Mouse (Mus musculus) stomach, embryonic 14.5 days (tissue): ENCODE measurements around the gene 2310039H08Rik. TPM values are rescaled to one million over a fixed set of nuclear protein-coding genes. Genes with fewer than 3 reads are reported as not detected.

Source experiments
- ATAC-seq: fragments of 200-750 bp; cut with Nextera tagmentation; 2 replicates; pipeline ENCODE4 v1.8.0; 2017; ENCODE audit warnings: low read depth, moderate TSS enrichment; ENCODE audit not compliant: insufficient number of reproducible peaks, insufficient read depth, low FRiP score
- H3K27ac ChIP-seq: fragments of 300-500 bp; sonication (generic); 2 replicates; pipeline ENCODE4 v1.5.1; 2014; ENCODE audit warnings: mild to moderate bottlenecking, low read length, moderate library complexity, mixed read lengths
- H3K27me3 ChIP-seq: fragments of 300-500 bp; sonication (generic); 2 replicates; pipeline ENCODE4 v1.6.1; 2014; ENCODE audit warnings: low read length, control low read depth, mixed read lengths; ENCODE audit not compliant: control insufficient read depth, insufficient read depth
- H3K36me3 ChIP-seq: fragments of 300-500 bp; sonication (generic); 2 replicates; pipeline ENCODE4 v1.6.1; 2014; ENCODE audit warnings: mild to moderate bottlenecking, control low read depth, low read length, moderate library complexity, mixed read lengths; ENCODE audit not compliant: control insufficient read depth, insufficient read depth
- H3K4me1 ChIP-seq: fragments of 300-500 bp; sonication (generic); 2 replicates; pipeline ENCODE4 v1.6.1; 2014; ENCODE audit warnings: low read length, control low read depth, mixed read lengths; ENCODE audit not compliant: control insufficient read depth, insufficient read depth
- H3K4me2 ChIP-seq: fragments of 300-500 bp; sonication (generic); replicated peaks from 2 replicates; pipeline ENCODE4 v1.6.1; 2014; ENCODE audit warnings: low read depth, low read length, control low read depth
- H3K4me3 ChIP-seq: fragments of 300-500 bp; sonication (generic); 2 replicates; pipeline ENCODE4 v1.5.1; 2014; ENCODE audit warnings: low read depth, low read length, control low read depth
- H3K9ac ChIP-seq: fragments of 300-500 bp; sonication (generic); replicated peaks from 2 replicates; pipeline ENCODE4 v1.6.1; 2014; ENCODE audit warnings: low read depth, mild to moderate bottlenecking, control low read depth, low read length, moderate library complexity, mixed read lengths
- H3K9me3 ChIP-seq: fragments of 300-500 bp; sonication (generic); 2 replicates; pipeline ENCODE4 v1.6.1; 2016; ENCODE audit warnings: low read depth, low read length, control low read depth; ENCODE audit not compliant: control insufficient read depth
- WGBS: fragments of 180-500 bp; shearing (Covaris S2); extraction: QIAGEN DNeasy Blood & Tissue Kit; methylation state at CpG from one replicate; pipeline ENCODE4 v1.1.7; 2014; 5-methylcytosine and 5-hydroxymethylcytosine counted together
- polyA plus RNA-seq: library from polyadenylated mRNA; unstranded; fragments of >200 nt; fragmentation: Nextera tagmentation; extraction: Ambion mirVana; gene quantifications from 2 replicates; pipeline ENCODE4 v1.2.1, GENCODE M21; 2014

The 2310039H08Rik gene
- polyA plus RNA-seq, 1 experiment from 2014 or later: 79.1 TPM

DNA sequence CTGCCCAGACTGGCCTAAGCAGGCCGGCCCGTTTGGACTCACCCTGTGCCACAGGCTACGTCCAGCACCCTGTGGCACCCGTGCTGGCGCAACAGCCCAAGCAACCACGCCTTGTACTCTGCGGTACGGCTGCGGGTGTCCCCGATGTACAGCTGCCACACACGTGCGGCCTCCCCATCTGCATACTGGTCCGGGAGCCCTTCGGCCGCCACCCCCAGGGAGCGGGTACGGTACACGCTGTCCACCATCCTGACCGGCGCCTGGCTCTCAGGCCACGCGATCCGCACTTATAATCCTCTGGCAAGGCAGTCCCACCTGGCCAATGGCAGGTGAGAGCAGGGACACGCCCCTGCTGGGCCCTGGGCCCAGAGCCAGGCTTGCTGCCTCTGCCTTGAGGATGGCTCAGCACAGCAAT, 43.5 kb upstream of the 2310039H08Rik start, which contains the start of gene Gnmt:
Gene Gnmt (minus strand): TSS at position 265 of the 415 bp plus-strand sequence.
- H3K9ac ChIP-seq: no peak within 1 kb of the TSS
- no peaks in the 10 kb centered on the region; the same call in 1 of the 2 replicates for H3K36me3 ChIP-seq
- WGBS: 13% methylated on average over 24 of the region's 24 CpGs
- H3K9me3 ChIP-seq: no peaks in the 10 kb centered on the region
- ATAC-seq: peak; percentile 50; the same call in 1 of the 2 replicates
- peak within 1 kb of the TSS; percentile 24; the same call in 1 of the 2 replicates for H3K4me2 ChIP-seq
- 0 out of 2 replicates have a peak, but pooled peaks cover 4% of the 10 kb centered on the region for H3K27me3 ChIP-seq
- no peak within 1 kb of the TSS for H3K27ac ChIP-seq
- no peaks in the 10 kb centered on the region for H3K4me1 ChIP-seq
- 0 out of 2 replicates have a peak within 1 kb of the TSS, but pooled peaks have one; percentile 1 for H3K4me3 ChIP-seq

DNA sequence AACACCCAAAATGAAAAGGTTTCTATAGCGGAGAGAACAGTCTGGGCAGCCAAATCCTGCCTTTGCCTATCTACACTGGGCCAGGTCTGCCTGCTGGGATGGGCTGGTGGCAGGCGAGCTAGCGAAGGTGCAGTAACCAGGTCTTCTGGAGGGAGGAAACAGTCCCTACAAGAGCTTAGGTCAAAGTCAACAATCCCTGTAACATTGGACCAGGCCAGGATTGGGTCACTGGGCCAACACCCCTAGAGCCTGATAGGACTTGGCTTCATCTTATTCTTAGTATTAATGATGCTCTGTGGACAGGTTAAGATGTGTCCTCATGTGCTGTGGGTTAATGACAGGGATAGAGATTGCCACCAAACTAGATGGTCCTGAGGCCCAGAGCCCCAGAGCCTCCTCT, 38.4 kb upstream of the 2310039H08Rik start:
- H3K9me3 ChIP-seq: no peaks in the 10 kb centered on the region
- H3K4me1 ChIP-seq: no peaks in the 10 kb centered on the region
- H3K4me2 ChIP-seq: no peak overlapping the region
- H3K27ac ChIP-seq: no peak overlapping the region
- no peak overlapping the region for H3K9ac ChIP-seq
- peaks cover 7% of the 10 kb centered on the region; the same call in 1 of the 2 replicates for H3K36me3 ChIP-seq
- H3K27me3 ChIP-seq: no peaks in the 10 kb centered on the region
- no peak overlapping the region for H3K4me3 ChIP-seq
- no peak for ATAC-seq
- WGBS: 88% methylated on average over 3 of the region's 3 CpGs

DNA sequence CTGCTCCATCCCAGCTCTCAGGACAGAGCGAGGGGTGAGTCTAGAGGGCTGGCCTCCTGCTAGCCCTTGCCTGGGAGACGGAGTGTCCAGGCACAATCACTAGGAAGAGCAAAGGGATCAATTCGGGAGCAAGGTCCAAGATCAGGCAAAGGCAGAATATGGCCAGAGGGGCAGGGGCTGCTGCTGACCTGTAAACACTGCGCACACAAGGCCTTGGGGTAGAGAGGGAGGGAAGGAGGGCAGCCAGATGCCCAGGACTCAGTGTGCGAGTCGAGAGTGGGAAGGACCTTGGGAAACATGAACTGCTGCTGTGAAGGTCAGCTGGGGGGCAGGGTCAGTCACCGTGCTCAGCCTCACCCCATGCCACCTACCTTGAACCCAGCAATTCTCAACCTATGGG, 37.1 kb upstream of the 2310039H08Rik start:
- H3K4me1 ChIP-seq: no peaks in the 10 kb centered on the region
- no peak for ATAC-seq
- H3K27me3 ChIP-seq: no peaks in the 10 kb centered on the region
- H3K9me3 ChIP-seq: no peaks in the 10 kb centered on the region
- no peak overlapping the region for H3K4me3 ChIP-seq
- peaks cover 7% of the 10 kb centered on the region; the same call in 1 of the 2 replicates for H3K36me3 ChIP-seq
- no peak overlapping the region for H3K9ac ChIP-seq
- no peak overlapping the region for H3K27ac ChIP-seq
- whole genome bisulfite sequencing: 81% methylated on average over 7 of the region's 7 CpGs
- H3K4me2 ChIP-seq: no peak overlapping the region

DNA sequence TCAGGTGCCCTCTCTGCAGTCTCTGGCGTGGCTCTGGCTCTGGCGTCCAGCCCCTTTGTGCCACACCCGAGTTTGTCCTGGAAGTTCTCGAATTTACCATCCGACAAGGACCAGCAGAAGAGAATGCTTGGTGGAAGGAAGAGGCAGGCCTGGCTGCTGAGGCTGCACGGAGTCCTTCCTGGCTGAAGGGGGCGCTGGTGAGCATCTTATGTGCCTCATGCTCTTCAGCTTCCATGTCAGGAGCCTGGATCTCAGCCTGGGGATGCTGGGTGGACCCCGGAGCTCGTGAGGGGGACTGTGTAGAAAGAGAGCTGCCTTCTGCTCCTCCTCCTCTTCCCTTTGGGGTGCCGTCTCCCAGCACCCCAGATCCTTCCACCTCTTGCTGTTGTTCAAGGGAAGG, 36.3 kb upstream of the 2310039H08Rik start:
- 53% methylated on average over 10 of the region's 10 CpGs for WGBS
- ATAC-seq: no peak
- Histone ChIP-seq H3K4me1 (no peaks in the 10 kb centered on the region), H3K27me3 (no peaks in the 10 kb centered on the region), H3K27ac (no peak overlapping the region), H3K9me3 (no peaks in the 10 kb centered on the region), H3K4me3 (no peak overlapping the region), H3K9ac (no peak overlapping the region), H3K36me3 (peaks cover 7% of the 10 kb centered on the region), H3K4me2 (no peak overlapping the region)

DNA sequence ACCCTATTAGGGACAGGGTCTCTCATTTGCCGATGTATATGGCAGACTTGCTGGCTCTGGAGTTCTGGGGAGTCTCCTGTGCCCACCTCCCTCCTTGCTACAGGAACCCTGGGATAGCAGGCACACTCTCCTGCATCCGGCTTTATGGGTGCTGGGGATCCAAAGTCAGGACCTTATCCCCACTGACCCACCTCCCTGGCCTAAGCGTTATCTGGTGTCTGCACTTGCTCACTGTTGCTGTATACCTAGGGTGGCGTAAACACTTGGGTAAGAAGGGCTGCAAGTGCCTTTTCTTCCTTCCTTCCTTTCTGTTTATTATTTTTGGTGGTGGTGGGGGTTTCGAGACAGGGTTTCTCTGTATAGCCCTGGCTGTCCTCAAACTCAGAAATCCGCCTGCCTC, 31.1 kb upstream of the 2310039H08Rik start:
- Histone ChIP-seq H3K27ac (no peak overlapping the region), H3K4me2 (no peak overlapping the region), H3K9me3 (no peaks in the 10 kb centered on the region), H3K4me1 (no peaks in the 10 kb centered on the region), H3K36me3 (peaks cover 14% of the 10 kb centered on the region), H3K4me3 (no peak overlapping the region), H3K27me3 (no peaks in the 10 kb centered on the region), H3K9ac (no peak overlapping the region)
- ATAC-seq: no peak
- 90% methylated on average over 6 of the region's 6 CpGs for WGBS

DNA sequence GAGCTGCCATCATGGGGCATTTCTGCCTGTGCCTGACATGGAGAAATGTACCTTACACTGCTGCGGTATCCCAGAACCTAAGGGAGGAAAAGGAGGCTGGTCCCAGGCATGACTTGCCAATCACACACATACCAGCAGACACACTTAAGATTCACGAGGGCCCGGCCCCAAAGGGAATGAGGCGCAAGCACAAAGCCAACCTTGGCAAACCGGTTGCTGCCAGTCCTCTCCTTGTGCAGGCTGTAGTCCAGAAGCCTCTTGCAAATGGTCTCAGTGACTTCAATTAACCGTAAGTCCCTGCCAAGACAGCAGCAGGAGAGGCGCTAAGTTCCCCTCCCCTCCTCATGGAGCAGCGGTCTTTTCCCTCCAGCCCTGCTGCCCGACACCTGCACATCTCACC, 29.4 kb upstream of the 2310039H08Rik start:
- Histone ChIP-seq H3K36me3 (peaks cover 19% of the 10 kb centered on the region), H3K4me3 (no peak overlapping the region), H3K9ac (no peak overlapping the region), H3K4me1 (no peaks in the 10 kb centered on the region), H3K27me3 (no peaks in the 10 kb centered on the region), H3K27ac (no peak overlapping the region), H3K9me3 (no peaks in the 10 kb centered on the region), H3K4me2 (no peak overlapping the region)
- ATAC-seq: no peak
- 85% methylated on average over 9 of the region's 9 CpGs for WGBS

DNA sequence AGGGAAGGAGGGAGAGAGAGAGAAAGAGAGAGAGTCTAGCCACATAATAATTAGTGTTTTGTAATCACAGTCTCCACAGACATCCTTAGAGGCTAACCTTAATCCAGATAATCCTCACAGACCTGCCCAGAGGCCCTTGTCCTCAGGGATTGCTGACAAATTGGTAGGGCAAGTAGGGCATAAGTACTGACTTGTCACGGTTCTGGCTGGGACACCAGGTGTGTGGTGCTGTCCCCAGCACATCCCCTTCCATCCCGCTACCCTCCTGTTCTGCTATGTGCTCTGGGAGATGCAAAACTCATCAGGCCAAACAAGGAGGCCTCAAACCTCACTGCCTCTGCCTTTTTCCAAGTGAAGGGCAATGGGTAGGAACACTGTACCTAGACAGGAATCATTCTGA, 26.9 kb upstream of the 2310039H08Rik start:
- Histone ChIP-seq H3K36me3 (peaks cover 19% of the 10 kb centered on the region), H3K9ac (no peak overlapping the region)

DNA sequence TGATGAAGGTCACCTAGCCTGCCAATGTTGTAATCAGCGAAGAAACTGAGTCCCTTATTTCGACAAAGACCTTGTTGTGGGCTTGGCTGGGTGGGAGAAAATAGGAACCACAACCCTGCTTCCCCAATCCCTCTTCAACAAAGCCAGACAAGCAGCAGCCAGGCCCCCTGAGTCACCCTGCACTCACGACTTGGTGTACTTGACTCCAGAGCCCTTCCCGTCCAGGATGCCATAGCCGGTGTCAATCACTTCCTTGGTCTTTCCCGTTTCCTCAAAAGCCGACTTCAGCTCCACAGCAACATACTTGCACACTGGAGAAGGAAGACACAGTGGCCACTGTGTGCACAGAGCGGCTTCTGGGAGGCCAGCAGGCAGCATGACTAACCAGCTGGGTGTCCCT, 25.2 kb upstream of the 2310039H08Rik start:
- Histone ChIP-seq H3K4me2 (no peak overlapping the region), H3K9me3 (no peaks in the 10 kb centered on the region), H3K4me1 (no peaks in the 10 kb centered on the region), H3K27ac (no peak overlapping the region), H3K36me3 (peaks cover 18% of the 10 kb centered on the region; the same call in 1 of the 2 replicates), H3K4me3 (no peak overlapping the region), H3K27me3 (no peaks in the 10 kb centered on the region), H3K9ac (no peak overlapping the region)
- ATAC-seq: no peak
- 81% methylated on average over 8 of the region's 8 CpGs for WGBS

More for the DNA sequence above, 26.9 kb upstream of the 2310039H08Rik start:
- Histone ChIP-seq H3K9me3 (no peaks in the 10 kb centered on the region), H3K4me2 (no peak overlapping the region), H3K27ac (no peak overlapping the region), H3K4me1 (no peaks in the 10 kb centered on the region), H3K27me3 (no peaks in the 10 kb centered on the region), H3K4me3 (no peak overlapping the region)
- ATAC-seq: no peak
- WGBS: 87% methylated on average over 2 of the region's 2 CpGs

DNA sequence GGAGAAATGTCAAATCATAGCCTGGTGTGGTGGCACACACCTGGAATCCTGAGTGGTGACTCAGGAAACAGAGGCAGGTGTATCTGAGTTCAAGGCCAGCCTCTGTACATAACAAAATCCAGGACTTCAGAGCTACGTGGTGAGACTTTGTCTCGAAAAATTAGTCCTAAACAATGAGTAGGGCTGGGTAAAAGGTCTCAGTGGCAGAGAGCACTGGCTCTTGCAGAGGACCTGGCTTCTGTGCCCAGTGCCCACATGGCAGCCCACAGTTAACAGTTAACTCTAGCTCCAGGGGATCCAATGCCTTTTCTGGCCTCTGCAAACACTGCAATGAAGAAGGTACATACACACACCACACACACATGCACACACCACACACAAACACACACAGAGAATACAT, 24.6 kb upstream of the 2310039H08Rik start:
- H3K4me2 ChIP-seq: no peak overlapping the region
- H3K9me3 ChIP-seq: no peaks in the 10 kb centered on the region
- no peak overlapping the region for H3K27ac ChIP-seq
- no peak for ATAC-seq
- no peak overlapping the region for H3K9ac ChIP-seq
- H3K36me3 ChIP-seq: peaks cover 12% of the 10 kb centered on the region; the same call in 1 of the 2 replicates
- H3K27me3 ChIP-seq: no peaks in the 10 kb centered on the region
- no peaks in the 10 kb centered on the region for H3K4me1 ChIP-seq
- H3K4me3 ChIP-seq: no peak overlapping the region
- 85% methylated on average over 2 of the region's 2 CpGs for WGBS
